ENCODE assay signal across 9 mouse cellular contexts in genomic region chr9:74141864-74142263, GRCm38 (mm10). TPM values are rescaled to one million over a fixed set of nuclear protein-coding genes. Genes with fewer than 3 reads are reported as not detected.
DNase-seq lines count a peak whose midpoint lies in the region; ATAC-seq and TF ChIP-seq lines count a peak whose summit lies in the region.
"Had no signal": no experiment of that assay in that cellular context is flagged by ENCODE, and none has a peak within 500 bp of the region (broad histone marks: within the 10 kb centered on the region; RNA-seq: fewer than 3 reads in every experiment).

No protein-coding gene starts in this region.

- no peak overlapping the region for H3K27ac ChIP-seq in midbrain, embryonic 11.5 days (ENCODE audit: low read depth, low read length)
- no peak overlapping the region for H3K27ac ChIP-seq in small intestine, adult 2 months (ENCODE audit: insufficient read depth, low read depth, low read length)
- H3K27ac ChIP-seq: liver, embryonic 15.5 days had no signal

- H3K27me3 ChIP-seq in midbrain, embryonic 11.5 days (ENCODE audit: control insufficient read depth, insufficient read depth, low read length), result no peaks in the 10 kb centered on the region
- no peaks in the 10 kb centered on the region for H3K27me3 ChIP-seq in small intestine, adult 2 months (ENCODE audit: control insufficient read depth, insufficient read depth, low read length)
- H3K27me3 ChIP-seq: liver, embryonic 15.5 days had no signal

- no peaks in the 10 kb centered on the region for H3K9me3 ChIP-seq in midbrain, embryonic 11.5 days (ENCODE audit: control insufficient read depth, low read length)
- H3K9me3 ChIP-seq: liver, embryonic 15.5 days had no signal

- peak; percentile 65; the same call in 1 of the 2 replicates for ATAC-seq in midbrain, embryonic 11.5 days (ENCODE audit: low FRiP score)

- H3K4me2 ChIP-seq in midbrain, embryonic 11.5 days, result no peak overlapping the region
- H3K4me2 ChIP-seq: liver, embryonic 15.5 days had no signal

- intact Hi-C loops in heart, postnatal 10 days (cut with DNase I), result loop anchor here (2.0 to 10.0 kb wide), 2 partner anchors 133 to 729 kb away; no protein-coding TSS in a partner anchor

- no peaks in the 10 kb centered on the region for H3K36me3 ChIP-seq in midbrain, embryonic 11.5 days (ENCODE audit: control insufficient read depth, insufficient read depth, low read length)
- H3K36me3 ChIP-seq in small intestine, adult 2 months (ENCODE audit: control insufficient read depth, insufficient read depth, low read length), result no peaks in the 10 kb centered on the region
- H3K36me3 ChIP-seq: liver, embryonic 15.5 days had no signal

- no peaks in the 10 kb centered on the region; the same call in 1 of the 2 replicates for H3K4me1 ChIP-seq in midbrain, embryonic 11.5 days (ENCODE audit: control insufficient read depth, insufficient read depth, low read length)
- H3K4me1 ChIP-seq in small intestine, adult 2 months (ENCODE audit: control insufficient read depth, insufficient read depth, insufficient read length, low read length), result no peaks in the 10 kb centered on the region
- H3K4me1 ChIP-seq: liver, embryonic 15.5 days had no signal

- TF ChIP-seq POLR2A in small intestine, adult 2 months (IDR thresholded peaks at IDR 0.05; ENCODE audit: low read depth, low read length), result no peak

- H3K9ac ChIP-seq in midbrain, embryonic 11.5 days (ENCODE audit: low read length), result no peak overlapping the region
- H3K9ac ChIP-seq: liver, embryonic 15.5 days had no signal

- H3K4me3 ChIP-seq in midbrain, embryonic 11.5 days (ENCODE audit: low read depth, low read length), result no peak overlapping the region
- no peak overlapping the region for H3K4me3 ChIP-seq in small intestine, adult 2 months (ENCODE audit: low read depth, low read length)
- H3K4me3 ChIP-seq: liver, embryonic 15.5 days had no signal

- peak; percentile 76; the same call in 1 of the 2 replicates for TF ChIP-seq CTCF in small intestine, adult 2 months (IDR thresholded peaks at IDR 0.05; ENCODE audit: extremely low read depth, insufficient read length, insufficient replicate concordance, low read depth, low read length)

- peak; percentile 40 for DNase-seq in gastrocnemius, postnatal 10 days
- no peak for DNase-seq in gastrocnemius, postnatal 25 days
- DNase-seq in ZHBTc4 (ENCODE audit: low read depth, low spot score), result peak; percentile 61
- DNase-seq in cerebellum, postnatal 36 days, result peak; percentile 55 to 66
- DNase-seq in heart, postnatal 10 days, result peak; percentile 47 to 70
- peak; percentile 41 to 81 for DNase-seq in layer of hippocampus, postnatal 25 days (ENCODE audit: extremely low spot score in 1 of 2, low spot score in 1 of 2)
- peak; percentile 93 for DNase-seq in midbrain, embryonic 11.5 days (ENCODE audit: low spot score, missing footprints)

- 4% methylated on average over 3 of the region's 3 CpGs for WGBS in midbrain, embryonic 11.5 days
- 8% methylated on average over 3 of the region's 3 CpGs for WGBS in small intestine, adult 2 months

RNA-seq across cellular contexts. Expression of gene Wdr72, which starts 31.7 kb away (rescaled TPM):
- total RNA-seq in gastrocnemius, postnatal 10 days (2021), result under 1 TPM; 0.09 to 0.14 TPM
- total RNA-seq in gastrocnemius, postnatal 25 days (2021), result under 1 TPM in 1 of 2 experiments, not detected in 1; 0.10 TPM
- total RNA-seq in heart, postnatal 10 days (2021), result 1 to 10 TPM; 1.2 to 1.7 TPM
- under 1 TPM in 1 of 2 experiments, not detected in 1; 0.22 TPM for total RNA-seq in layer of hippocampus, postnatal 25 days (2021)
- polyA plus RNA-seq in midbrain, embryonic 11.5 days (2014; fragmentation: Nextera tagmentation; extraction: Ambion mirVana), result 0.90 and 0.91 TPM in 2 replicates
- 0.51 TPM in 1 of 2 replicates, not detected in the other for polyA plus RNA-seq in small intestine, adult 2 months (2012; rRNA removed)
- polyA plus RNA-seq: liver, embryonic 15.5 days had no signal
